Mouse (Mus musculus) layer of hippocampus, postnatal 10 days (tissue): ENCODE measurements at regions not wholly inside any gene's neighbourhood (a gene's known extent, or its start where the extent isn't known, plus 50 kb on each side); places are given as distances from the start of the nearest gene placed in this dataset.

Experiments used
- DNase-seq, 2 experiments: peaks; one replicate each; pipeline ENCODE4 v3.0.0; 2021; ENCODE audit warnings: low spot score in 2 of 2

DNA sequence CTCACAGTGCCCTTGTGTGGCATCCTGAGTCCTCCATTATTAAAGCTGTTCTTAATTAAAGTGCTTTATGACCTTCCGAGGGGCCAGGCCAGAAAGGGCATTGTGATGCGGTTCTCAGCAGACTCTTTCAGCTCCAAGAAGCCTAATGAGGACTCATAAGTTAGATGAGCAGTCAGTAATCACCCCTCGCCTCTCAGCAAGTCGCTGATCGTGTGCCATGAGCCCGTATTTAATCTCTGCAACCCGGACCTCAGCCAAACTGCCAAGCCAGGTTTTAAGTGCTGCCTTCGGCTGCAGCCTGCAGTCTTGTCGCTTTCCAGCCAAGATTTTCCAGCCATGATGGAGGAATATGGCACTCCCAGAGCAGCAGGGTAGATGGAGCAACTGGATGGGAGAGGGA, 56.1 kb upstream of the Rbfox1 start:
- DNase-seq = no peak

DNA sequence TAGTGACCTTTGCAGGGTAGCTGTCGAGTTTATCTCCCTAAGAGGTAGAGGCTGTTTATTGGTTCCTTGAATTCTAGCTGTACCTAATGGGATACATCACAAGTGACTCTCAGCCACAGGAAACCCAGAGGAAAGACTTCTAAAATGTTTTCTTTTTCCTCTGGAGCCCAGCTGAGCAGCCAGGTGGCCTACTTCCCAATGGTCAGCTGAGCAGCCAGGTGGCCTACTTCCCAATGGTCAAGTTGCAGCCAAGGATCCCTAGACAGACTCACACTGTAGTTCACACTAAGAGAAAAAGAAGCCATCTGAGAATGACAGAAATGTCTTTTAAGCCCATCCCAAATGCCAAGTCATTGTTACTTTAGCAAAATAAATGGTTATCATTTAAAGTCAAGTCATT, 61.8 kb upstream of the Rbfox1 start:
- no peak for DNase-seq

DNA sequence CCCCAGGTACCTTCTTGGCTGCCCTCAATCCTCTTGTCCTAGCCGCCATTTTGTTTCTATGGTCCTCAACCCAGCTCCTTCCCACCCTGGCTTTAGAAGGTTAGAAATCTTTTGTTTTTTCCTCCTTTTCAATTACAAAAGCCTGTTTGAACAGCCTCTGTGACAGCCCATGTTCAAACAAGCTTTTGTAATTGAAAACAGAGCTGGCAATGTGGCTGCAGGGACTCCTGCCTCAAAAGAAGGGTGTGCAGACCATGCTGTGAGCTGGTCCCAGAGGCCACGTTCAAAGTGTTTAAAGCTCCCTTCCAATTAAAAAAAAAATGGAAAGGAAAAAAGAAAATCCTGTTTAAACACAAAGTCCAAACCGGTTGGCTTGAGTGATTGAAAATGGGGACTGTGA, 68.0 kb upstream of the Rbfox1 start:
- DNase-seq = no peak

DNA sequence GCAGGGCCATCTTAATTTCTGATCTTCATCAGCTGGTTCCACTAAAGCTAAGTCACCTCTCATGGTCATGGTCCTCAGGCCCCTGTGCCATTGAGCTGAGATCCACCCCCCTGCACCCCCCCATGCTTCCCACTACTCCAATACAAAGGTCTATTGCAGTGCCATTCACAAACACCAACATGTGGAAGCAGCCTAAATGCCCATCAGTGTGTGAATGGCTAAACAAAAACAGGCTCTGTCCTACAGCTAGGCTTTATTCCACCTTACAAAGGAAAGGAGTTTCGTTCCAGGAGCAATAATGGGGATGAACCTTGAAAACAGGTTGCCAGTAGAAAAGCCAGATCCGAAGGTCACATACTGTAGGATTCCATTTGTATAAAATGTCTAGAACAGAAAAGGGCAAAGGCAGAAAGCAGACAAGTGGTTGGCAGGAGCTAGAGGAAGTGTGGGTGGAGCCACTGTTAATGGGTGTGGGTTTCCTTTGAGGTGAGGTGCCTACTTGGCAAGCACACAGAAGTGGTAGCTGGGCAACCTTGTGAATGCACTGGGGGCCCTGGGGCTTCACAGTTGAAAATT, 72.8 kb upstream of the Rbfox1 start:
- DNase-seq = no peak

DNA sequence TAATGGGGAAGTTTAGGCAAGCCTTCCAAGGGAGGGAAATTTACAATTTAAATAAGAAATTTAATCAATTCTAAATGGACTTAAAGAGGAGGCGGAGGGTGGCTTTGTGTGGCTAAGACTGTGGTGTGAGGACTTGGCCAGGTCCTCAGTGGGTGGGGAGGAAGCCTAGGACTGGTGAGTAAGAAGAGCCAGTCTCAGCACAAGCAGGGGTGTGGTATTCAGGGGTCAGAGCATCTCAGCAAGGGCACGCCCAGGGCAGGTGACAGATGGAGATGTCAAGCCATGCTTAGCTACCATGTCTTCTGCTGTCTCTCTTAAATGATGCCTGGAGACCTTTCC, 73.5 kb upstream of the Rbfox1 start:
- no peak for DNase-seq

DNA sequence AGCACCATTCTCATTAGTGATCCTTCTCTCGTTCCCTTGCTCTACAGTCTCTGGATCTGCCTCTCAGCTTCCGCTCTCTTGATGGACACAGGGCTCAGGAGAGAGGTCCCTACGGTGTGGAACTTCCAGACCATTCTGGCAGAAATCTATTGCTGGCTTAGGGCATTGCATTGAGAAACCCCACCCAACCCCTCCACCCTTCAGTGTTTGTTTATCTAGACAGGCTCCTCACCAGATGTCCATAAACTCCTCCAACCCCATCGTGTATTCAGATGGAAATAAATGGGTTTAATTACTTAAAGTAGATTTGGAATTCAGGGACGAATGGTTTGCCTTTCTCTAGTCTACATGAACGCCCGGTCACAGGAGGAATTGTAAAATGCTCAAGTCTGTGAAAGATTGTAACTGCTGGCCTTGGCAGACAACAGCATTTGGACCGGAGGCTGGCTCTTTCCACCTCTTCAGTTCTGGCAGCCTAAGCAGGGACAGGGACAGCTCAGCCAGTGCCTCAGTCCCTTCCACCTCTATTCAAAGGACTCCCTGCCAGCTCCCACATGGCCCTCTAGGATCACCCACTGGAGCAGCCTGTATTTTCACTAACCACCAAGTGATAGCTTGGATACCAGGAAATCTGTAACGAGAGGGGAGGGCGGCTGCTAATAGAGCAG, 74.0 kb upstream of the Rbfox1 start:
- peak; percentile 17 to 41 for DNase-seq

DNA sequence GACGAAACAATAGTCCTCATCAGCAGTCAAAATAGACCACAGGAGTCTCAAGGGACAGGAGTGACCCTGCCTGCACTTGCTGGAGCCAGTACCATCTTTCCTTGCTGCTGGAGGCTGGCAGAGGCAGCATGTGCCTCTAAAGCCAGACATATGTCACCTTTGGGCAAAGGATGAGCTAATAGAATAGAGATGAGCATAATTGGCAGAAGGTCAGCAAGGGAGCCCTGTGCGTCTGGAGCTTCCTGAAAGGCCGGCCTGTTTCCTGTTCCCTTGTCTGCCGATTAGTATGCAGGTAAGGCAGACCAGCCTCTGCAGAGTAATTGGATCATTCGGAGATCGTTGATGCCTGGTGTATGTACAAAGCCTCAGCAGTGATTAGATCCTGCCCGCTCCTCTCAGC, 87.0 kb upstream of the Rbfox1 start:
- DNase-seq = no peak

DNA sequence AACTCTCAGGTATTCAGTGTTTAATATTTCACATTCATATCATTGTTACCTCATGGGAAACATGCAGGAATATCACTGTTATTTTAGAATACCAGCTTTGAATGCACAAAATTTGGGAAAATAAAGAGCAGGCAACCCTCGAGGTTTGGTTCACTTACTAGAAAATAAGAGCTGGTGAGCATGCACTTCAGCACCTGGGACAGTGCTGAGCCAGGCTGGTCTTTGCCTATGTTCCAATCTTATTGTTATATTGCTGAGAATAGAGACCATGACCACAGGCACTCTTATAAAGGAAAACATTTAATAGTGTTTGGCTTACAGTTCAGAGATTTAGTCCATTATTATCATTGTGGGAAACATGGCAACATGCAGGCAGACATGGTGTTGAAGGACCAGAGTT, 92.9 kb upstream of the Rbfox1 start:
- DNase-seq = no peak

DNA sequence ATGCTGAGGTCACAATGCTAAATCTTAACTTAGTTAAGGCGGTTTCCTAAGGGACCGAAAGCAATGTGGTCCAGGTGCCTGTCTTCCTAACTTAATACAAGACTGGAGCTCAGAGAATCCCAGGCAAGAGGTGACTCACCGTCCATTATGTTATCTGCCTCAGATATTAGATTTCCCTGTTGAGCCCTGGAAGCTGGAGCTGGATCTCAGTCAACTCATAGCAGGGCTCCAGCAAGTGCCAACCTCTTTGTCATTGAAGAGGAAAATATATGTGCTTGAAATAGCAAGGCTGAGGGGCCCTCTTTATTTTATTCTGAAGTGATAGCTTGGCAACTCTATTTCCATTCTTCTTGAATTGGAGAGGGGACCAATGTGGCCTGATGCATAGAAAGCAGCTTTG, 95.0 kb upstream of the Rbfox1 start:
- no peak for DNase-seq

DNA sequence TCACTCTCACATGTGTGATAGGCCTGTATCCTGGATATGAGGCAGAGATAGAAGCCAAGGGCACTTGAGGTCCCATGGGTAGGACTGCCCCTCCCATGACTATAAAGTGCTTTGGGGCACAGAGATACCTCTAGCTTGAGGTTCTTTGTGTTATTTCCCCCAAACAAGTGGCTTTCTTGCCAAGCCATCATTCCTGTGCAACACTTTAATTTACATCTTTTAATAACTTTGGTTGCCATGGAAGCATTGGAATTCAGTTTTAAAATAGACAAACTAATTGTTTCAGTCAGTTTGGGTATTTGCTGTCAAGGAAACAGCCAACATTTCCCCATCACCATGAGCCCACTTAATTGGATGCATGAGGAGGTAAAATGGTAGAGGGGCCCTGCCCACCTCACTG, 97.9 kb upstream of the Rbfox1 start:
- no peak for DNase-seq

DNA sequence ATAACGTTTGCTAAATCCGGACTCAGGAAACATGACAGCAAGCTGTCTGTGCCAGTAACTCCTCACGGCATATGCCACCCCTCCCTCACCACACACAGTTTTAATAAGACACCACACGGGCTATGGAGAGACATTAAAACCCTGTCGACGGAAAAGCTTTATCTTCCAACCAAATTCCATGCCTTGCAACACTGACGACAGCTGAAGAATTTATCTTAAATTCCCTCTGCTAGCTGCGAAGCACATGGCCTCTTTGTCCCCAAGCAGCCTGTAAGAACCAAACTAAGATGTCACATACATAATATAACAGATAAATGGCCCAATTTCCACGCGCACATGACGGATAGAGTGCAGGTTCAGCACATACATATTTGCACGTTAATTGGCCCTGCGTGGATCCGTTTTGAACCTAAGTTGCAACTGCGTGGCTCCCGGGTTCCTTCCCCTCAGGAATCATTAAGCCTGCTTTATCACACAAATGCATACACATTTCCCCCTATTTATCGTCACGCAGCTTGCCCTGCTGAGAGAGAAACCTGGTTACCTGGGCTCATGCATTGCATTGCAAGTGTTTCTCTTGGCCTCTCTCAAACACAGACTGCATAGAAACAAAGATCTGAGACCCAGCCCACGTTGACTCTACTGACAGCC, 118.3 kb upstream of the Rbfox1 start:
- DNase-seq = peak; percentile 23 to 43

DNA sequence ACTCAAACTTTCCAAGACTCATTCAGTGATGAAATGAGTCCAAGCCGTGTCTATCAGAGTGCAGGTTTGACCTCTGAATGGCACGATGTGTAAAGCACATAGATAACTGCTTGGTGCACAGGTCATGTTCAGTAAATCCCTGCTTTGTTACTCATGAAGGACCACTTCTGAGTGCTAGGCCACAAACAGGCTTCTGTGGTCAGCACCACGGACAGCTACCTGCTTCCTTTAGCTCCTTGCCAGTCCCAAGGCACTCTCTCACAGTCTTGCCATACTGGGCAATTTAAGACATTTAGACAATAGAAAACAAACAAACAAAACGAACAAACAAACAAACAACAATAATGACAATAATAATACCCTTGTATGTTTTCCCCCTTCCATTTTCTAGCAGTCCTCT, 120.0 kb upstream of the Rbfox1 start:
- DNase-seq = no peak

DNA sequence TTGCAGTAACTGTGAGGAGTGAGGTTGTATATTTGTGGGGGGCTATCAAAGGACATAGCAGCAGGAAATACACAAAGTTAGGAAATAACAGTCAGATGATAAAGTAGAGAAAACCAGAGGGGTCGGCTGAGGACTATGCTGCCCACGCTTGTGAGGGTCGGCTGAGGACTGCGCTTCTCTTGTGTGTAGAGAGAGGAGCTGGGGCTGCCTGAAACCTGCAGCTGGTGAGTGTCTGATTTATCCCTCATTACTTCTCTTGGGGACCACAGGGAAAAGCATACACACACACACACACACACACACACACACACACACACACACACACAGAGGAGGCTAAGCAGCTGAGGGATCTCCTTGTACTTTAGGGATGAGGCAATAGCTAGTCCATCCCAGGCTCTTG, 124.3 kb upstream of the Rbfox1 start:
- no peak for DNase-seq

DNA sequence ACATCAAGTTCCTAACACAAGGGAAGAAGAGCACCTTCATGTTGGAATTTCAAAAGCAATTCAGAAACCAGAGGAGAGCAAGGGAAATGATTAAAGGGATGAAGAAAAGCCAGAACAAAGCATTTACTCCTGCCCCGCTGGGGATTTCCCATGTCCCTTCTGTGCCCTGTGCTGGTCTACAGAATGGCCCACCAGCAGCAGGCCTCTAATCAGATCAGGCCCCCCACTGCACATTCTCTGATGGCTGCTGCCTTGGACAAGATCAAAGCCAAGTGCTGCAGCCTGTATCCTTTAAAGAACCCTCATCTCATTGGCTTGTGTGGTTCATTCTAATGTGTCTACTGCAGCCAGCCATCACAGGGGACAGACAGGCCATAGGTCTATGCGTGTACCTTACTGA, 126.1 kb upstream of the Rbfox1 start:
- no peak for DNase-seq

DNA sequence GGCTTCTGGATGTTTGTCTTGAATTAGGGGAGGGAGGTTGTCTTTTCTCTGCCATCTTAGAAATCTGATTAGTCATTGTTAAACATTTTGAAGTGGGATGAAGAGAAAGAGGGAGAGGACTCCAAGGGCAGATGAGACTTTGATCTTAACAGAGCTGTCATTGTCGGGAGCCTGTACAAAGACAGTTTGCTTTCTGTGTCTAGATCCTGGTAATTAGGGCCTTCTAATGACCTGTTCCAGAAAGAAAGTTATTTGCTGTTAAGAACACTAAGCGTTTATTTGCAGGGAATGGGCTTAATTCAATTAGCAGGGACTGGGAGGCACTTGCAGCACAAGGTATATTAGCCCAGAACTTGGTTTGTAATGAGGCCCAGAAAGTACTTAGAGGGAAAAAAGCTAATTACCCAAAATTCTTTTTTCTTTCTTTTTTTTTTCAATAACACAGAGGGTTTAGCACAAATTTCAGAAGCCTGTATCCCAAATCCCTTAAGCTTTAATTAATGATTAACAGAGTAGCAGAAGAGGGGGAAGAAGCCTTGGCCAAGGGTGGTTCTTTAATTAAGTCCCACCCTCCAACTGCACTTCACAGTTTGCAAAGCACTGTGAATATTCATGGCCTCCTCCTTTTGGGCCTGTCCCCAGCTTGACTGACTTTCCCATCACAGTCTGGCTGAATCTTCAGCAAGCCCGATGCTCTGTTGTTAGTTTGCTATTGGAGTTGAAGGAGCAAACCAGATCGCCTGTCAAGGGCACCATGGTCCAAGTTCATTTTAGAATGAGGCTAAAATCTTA, 142.2 kb upstream of the Rbfox1 start:
- no peak for DNase-seq

DNA sequence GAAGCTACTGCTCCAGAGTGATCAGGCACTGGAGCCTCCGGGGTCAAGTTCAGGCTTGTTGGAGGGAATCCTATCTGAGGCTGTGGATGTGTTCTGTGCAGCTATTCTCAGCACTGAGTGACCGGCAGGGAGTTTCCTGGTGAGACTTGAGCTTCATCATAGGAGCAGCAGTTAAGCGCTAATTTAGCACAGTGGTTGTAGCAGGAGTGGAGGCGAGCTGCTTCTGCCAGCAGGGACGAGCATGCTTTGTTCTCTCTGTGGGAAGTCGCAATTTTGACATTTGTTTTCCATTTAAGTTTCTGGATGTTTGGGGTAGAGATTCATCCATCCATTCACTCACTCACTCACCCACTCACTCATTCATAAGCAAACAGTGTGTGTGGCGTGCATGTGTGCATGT, 144.4 kb upstream of the Rbfox1 start:
- no peak for DNase-seq

DNA sequence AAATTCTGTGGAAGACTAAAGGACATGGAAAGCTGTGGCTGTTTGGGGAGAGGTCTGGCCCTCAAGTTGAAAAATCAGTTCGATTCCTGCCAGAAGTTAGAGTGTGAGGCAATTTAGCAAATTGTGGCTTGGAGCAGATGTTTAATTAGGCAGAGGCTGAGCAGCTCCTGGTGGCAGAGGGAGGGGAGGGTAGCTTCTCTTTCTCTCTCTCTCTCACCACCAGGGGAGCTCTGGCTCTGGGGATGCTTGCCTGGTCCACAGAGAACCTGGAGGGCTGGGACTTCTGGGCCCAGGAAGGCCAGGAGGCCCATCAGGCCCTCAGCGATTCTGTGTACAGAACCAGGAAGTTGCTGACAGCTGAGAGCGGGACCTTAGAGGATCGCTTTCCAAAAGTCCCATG, 151.5 kb upstream of the Rbfox1 start:
- no peak for DNase-seq

DNA sequence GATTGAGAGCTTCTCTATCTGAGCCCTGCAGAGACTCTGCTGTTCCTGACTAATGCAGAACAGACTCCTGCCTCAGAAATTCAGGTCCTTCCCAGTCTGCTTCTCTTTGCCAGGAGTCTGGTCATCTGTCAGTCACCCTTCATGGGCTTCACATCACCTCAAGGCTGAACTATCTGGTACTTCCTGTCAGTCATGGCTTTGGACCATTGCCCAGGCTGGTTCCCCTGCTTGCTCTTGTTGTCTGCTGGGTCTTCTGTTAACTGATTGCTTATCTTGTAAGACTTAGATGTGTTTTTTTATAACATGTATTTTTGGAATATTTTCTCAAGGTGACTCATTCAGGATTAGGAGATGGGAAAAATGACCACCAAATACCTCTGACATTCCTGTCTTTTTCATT, 162.6 kb upstream of the Rbfox1 start:
- no peak for DNase-seq

DNA sequence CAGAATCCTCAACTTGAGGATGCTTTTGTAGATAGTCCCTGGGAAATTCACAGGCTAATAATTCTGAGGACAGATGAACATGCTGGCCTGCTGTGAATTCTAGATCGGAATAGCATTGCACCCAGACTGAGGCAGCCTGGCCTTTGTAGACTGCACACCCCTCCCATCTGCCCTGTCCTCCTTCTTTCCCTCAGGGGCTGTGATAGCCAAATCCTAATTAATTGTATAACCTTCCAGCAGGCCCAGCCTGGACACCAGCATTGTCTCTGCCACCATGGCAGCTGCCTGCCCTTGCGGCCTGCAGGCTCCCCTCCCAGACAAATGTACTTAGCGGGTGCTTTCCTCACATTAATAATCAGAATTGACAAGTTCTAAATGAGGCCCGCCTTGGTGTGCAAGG, 171.7 kb upstream of the Rbfox1 start:
- DNase-seq = no peak

DNA sequence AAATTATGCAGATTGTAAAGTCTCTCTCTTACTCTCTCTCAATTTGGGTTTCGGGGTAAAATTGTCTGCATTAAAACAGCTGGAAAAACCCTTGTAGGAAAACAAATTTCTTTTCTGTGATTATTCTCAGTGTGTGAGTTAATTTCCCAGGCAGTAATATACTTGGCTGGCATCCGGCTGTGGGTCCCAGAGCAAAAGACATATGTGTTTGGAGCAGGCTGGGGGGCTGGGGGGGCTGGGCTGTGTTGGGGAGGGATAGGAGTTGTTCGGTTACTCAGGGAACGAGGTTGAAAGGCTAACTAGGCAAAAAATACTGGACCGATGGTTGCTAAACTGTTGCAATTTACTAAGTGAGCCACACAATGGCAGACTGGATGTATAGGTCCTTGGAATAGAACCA, 175.3 kb upstream of the Rbfox1 start:
- no peak for DNase-seq

DNA sequence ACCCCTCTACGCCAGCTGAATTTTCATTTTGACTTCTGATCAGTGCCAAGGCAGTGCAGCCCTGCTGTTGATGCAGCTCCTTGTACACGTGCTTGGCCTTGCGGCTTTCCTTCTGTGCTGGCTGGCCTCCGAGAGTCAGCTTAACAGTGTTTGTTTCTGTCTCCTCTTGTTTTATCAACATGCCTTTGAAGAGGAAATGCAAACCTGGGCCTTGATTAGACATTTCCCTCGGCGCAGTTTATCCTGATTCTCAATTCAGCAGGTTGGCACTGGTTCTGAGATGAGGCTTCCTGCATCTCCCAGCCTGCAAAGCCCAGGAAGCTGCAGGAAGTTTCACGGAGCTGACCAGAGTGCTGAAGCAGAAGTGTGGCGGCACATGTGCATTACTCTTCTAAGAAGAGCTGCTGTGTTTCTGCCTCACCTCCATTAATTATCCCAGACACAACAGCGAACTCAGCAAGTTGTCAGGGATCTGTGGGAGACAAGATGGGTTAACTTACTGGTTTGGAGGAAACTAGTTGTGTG, 184.4 kb upstream of the Rbfox1 start:
- DNase-seq = peak in 1 of 2 experiments; percentile 33

DNA sequence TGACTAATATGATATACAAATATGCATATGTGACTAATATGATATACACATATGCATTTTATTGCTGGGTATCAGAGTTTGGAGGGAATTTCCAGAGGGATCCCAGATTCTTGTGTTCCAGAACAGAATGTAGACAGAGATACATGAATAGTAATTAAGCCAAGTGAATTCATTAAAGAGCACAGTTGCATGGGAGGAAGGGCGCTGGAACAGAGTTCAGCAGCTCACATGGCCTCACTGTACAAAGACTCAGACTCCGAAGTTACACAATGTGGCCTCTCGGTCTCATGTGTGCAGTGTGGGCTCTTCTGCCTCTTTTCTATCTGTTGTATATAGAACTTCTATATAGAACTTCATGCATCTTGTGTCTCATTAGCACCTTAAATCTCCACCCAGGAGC, 196.8 kb upstream of the Rbfox1 start:
- DNase-seq = no peak
